Mouse (Mus musculus): ENCODE measurements at regions not wholly inside any gene's neighbourhood (a gene's known extent, or its start where the extent isn't known, plus 50 kb on each side); places are given as distances from the start of the nearest gene placed in this dataset.

- DNase-seq (ENCODE audit: low read depth): no peak
These were observed 69.8 kb upstream of the Egln3 start for GRCm38 (mm10) chr12:54273506-54273905.

DNA sequence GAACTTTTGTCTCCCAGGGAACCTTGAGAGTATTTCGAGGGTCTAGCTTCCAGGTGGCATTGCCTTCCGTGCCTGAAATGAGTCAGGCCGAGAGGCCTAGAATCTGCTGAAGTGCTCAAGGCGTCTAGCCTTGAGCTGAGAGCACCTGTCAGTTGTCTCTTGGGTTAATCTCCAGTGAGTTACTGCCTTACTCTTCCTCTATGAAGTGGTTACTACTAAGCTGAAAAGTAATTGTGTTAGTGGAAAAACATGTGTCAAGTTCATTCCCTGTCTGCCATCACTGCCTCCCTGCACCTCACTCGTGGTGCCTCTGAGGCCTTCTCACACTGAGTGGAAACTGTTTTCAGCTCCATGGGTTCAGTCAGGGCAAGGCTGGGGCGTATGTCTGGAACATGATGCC is 69.0 kb upstream of the Egln3 start:
- no peak for DNase-seq (ENCODE audit: low read depth)

- no peak for DNase-seq (ENCODE audit: low read depth)
These were observed 68.6 kb upstream of the Egln3 start for GRCm38 (mm10) chr12:54272226-54272625.

- no peak for DNase-seq (ENCODE audit: low read depth)
These were observed 62.2 kb upstream of the Egln3 start for GRCm38 (mm10) chr12:54265852-54266251.

DNA sequence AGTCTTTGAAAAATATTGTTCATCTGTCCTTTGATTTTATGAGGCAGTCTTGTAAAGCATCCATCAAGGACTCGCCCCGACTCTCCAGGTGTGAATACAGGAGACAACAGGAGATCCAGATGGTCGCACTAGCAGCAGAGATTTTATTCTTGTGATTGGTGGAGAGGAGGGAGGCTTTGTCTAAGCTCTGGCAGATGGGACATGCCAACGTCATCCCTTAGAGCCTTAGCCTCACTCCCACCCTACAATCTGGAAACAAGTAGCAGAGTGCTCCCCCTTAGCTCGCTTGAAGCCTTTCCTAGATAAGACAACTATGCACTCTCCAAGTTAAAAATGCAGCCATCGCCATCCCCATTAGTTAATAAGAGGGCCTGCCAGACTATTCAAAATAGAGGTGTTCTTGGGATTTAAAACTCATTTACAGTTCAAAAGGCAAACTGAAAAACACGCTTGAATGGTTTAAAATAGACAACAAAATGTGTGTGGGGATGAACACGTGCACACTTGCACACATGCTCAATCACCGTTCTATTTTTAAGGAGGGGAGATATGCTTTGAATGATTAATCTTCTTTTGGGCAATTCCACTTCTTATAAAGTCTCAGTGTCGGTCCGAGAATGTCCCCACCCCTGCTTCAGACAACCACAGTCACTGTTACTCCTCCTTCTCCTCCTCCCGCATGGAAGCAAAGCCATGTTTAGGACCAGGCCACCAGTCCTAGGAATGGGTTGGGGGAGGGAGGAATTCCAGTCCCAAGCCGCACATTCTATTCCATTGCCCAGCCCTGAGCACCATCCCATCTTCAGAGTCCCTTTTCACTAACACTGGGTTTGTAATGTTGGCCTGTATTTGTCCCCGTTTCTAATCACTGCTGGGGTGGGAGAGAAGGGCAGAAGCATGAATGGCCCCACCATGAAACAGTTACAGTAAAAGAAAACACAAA is 61.5 kb upstream of the Egln3 start:
- DNase-seq (ENCODE audit: low read depth): no peak

DNA sequence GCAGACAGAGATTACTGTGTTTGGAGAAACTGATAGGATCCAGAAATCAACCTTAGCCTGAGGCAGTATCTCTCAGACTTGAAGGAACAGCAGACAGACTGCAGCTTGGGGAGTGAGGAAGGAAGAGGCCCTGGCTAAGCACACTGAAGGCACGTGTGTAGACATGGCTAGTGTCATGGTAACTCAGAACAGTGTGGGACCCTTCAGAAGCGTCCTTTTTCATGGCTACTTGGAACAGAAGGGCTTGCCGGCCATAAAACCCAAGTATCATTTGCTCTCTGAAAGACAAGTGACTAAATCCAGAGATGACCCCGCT is 60.7 kb upstream of the Egln3 start:
- no peak for DNase-seq (ENCODE audit: low read depth)

GRCm38 (mm10) chr12:54263733-54264417 is 60.2 kb upstream of the Egln3 start:
- no peak for DNase-seq (ENCODE audit: low read depth)

GRCm38 (mm10) chr12:54262236-54263005 is 58.8 kb upstream of the Egln3 start:
- DNase-seq (ENCODE audit: low read depth): no peak

GRCm38 (mm10) chr12:54261426-54261825 is 57.8 kb upstream of the Egln3 start:
- no peak for DNase-seq (ENCODE audit: low read depth)

- no peak for DNase-seq (ENCODE audit: low read depth)
These were observed 56.8 kb upstream of the Egln3 start for GRCm38 (mm10) chr12:54260502-54260901.

- no peak for DNase-seq (ENCODE audit: low read depth)
These were observed 54.2 kb upstream of the Egln3 start for GRCm38 (mm10) chr12:54257776-54258433.

DNA sequence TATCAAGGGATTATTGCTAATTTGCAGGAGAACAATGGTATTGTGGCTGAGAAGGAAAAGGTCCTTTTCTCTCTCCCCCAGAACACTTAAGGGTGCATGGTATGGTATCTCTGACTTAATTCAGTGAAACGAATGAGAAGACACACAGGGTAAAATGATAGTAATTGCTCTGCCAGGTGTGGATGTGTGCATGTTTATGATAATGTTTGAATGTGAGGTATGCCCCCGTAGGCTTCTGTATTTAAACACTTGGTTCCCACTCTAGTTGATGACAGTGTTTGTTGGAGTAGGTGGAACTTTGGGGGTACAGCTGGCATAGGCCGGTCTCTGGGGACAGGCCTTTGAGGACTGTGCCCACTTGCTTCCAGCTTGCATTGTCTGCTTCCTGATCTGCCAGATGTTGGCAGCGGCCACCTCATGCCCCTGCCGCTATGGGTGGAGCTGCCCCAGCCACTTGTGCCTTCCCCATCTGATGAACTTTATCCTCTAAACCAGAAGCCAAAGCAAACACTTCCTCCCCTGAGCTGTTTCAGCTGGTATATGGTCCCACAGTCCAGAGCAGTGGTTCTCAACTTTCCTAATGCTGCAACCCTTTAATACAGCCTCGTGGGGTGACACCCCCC is 53.0 kb upstream of the Egln3 start:
- no peak for DNase-seq (ENCODE audit: low read depth)
